Mouse (Mus musculus) heart, embryonic 10.5 days (tissue): ENCODE results near the gene Fam192a. TPM values are rescaled to one million over a fixed set of nuclear protein-coding genes. Genes with fewer than 3 reads are reported as not detected.
A peak's percentile ranks its signal among the peaks of the same experiment; 100 is the strongest.

Experiments
- DNase-seq: peaks from one replicate; pipeline ENCODE4 v3.0.0-alpha.2; 2017; ENCODE audit warnings: low spot score
- H3K27ac ChIP-seq: fragments of 300-500 bp; sonication (generic); 2 replicates; pipeline ENCODE4 v1.5.1; 2016; ENCODE audit warnings: mild to moderate bottlenecking
- H3K27me3 ChIP-seq: fragments of 300-500 bp; sonication (generic); 2 replicates; pipeline ENCODE4 v1.6.1; 2016; ENCODE audit warnings: mild to moderate bottlenecking; ENCODE audit not compliant: poor library complexity, insufficient read depth, severe bottlenecking
- H3K36me3 ChIP-seq: fragments of 300-500 bp; sonication (generic); 2 replicates; pipeline ENCODE4 v1.6.1; 2016; ENCODE audit warnings: mild to moderate bottlenecking, moderate library complexity
- H3K4me1 ChIP-seq: fragments of 300-500 bp; sonication (generic); 2 replicates; pipeline ENCODE4 v1.6.1; 2016; ENCODE audit warnings: mild to moderate bottlenecking
- H3K4me3 ChIP-seq: fragments of 300-500 bp; sonication (generic); 2 replicates; pipeline ENCODE4 v1.5.1; 2016; ENCODE audit warnings: mild to moderate bottlenecking, moderate library complexity
- H3K9me3 ChIP-seq: fragments of 300-500 bp; sonication (generic); 2 replicates; pipeline ENCODE4 v1.6.1; 2016; ENCODE audit warnings: mild to moderate bottlenecking, moderate library complexity
- WGBS: fragments of 180-500 bp; shearing (Covaris S2); methylation state at CpG from one replicate; pipeline ENCODE4 v1.1.7; 2016; 5-methylcytosine and 5-hydroxymethylcytosine counted together
- polyA plus RNA-seq: library from polyadenylated mRNA; unstranded; fragments of >200 nt; fragmentation: Nextera tagmentation; extraction: Ambion mirVana; gene quantifications from 2 replicates; pipeline ENCODE4 v1.2.1, GENCODE M21; 2016

Fam192a gene
- polyA plus RNA-seq, 1 experiment from 2014 or later: 53.7 TPM

DNA sequence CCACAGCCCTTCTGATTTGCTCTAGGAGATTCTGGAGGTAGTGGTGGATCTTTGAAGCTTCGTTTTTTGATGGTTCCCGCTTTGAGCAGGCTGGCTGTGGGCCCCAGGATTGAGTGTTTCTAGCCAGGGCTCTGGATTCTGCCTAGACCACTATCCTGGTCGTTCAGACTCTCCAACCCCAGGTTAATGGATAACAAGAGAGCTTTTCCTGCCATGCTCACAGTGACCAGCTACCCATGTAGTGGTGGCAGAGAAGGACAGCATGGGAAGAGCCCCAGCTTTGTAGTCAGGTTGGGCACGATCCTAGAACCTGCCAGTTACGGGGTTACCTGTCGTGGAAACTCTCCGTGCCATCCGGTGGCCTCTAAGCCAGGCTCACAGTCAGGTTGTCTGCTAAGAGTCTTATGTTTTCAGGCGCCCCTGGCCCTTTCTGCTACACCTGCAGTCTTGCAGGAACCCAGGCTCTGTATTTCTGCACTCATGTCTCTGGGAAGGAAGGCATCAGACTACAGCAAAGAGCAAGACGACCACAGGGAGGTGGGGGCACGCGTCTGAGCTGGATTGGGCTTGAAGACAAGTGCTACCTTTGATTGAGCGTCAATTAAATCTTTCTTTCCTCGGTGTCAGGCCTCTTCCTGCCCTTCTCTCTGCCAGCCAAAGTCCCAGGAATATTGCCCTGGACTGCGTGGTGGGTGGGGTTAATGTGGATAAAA is 35.2 kb downstream of the Fam192a start:
- WGBS: 67% methylated on average over 15 of the region's 15 CpGs
- no peak for DNase-seq
- Histone ChIP-seq H3K9me3 (no peaks in the 10 kb centered on the region), H3K36me3 (no peaks in the 10 kb centered on the region), H3K27me3 (peaks cover 12% of the 10 kb centered on the region; the same call in 1 of the 2 replicates), H3K27ac (no peak overlapping the region), H3K4me1 (0 out of 2 replicates have a peak, but pooled peaks cover 13% of the 10 kb centered on the region), H3K4me3 (no peak overlapping the region)

DNA sequence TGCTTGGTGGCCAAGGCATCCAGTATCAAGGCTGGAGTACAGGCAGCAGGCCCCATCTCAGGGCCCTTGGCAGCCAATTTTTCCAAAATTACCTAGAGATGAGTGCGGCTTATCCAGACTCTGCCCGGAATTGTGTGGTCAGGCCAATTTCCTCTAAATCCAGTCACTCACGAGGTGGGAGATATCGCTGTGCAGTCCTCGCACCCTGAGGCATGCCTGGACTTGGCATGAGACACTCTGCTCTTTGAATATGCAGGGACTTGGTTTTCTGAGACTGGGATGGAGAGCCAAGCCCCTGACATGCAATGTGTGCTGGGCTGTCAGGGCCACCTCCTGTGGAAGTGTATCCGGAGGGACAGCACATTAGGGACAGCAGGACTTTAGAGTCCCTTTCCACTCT is 35.8 kb downstream of the Fam192a start:
- Histone ChIP-seq H3K4me3 (no peak overlapping the region), H3K9me3 (no peaks in the 10 kb centered on the region), H3K4me1 (0 out of 2 replicates have a peak, but pooled peaks cover 13% of the 10 kb centered on the region), H3K36me3 (no peaks in the 10 kb centered on the region), H3K27ac (no peak overlapping the region), H3K27me3 (peaks cover 17% of the 10 kb centered on the region; the same call in 1 of the 2 replicates)
- WGBS: 80% methylated on average over 6 of the region's 6 CpGs
- DNase-seq: no peak

DNA sequence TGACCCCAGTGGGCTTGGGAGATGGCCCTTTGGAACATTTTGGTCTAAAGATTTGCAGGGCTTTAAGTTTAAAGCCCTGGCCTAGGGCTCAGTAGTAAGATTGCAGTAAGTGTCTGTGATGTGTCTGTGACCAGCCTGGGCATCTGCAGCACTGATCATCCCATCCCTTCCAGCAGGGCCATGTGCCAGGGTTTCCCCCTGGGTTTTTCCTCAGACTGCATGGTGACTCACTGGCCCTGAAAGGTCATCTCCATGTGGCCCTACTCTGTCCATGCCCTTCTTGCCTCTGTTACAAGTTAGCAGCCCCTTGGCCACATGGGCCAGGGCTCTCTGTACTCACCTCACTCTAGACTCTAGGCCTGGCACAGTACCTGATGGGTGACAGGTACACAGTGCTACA is 37.4 kb downstream of the Fam192a start:
- no peak for DNase-seq
- no peaks in the 10 kb centered on the region for H3K36me3 ChIP-seq
- H3K27me3 ChIP-seq: peaks cover 19% of the 10 kb centered on the region; the same call in 1 of the 2 replicates
- no peaks in the 10 kb centered on the region for H3K9me3 ChIP-seq
- H3K27ac ChIP-seq: no peak overlapping the region
- no peak overlapping the region for H3K4me3 ChIP-seq
- H3K4me1 ChIP-seq: 0 out of 2 replicates have a peak, but pooled peaks cover 13% of the 10 kb centered on the region

DNA sequence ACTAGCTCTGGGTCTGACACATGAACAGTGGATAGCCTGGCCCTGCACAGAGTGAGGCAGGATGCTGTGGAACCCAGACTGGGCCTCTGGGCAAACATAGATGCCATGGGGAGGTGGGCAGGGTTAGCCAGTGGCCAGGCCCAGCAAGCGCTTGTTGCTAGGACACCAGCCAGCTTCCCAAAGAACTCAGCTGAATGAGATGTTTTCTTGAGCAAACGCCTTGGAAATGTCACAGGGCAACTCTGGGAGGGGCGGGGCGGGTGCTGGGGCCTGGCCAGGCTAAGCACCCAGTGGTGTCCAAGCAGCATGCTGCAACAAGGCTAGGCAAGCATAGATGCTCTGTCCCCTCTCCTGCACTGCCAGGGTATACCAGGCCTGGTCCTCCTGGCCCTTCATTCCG is 40.5 kb downstream of the Fam192a start:
- no peak for DNase-seq
- 69% methylated on average over 5 of the region's 5 CpGs for WGBS
- 0 out of 2 replicates have a peak, but pooled peaks cover 13% of the 10 kb centered on the region for H3K4me1 ChIP-seq
- no peak overlapping the region for H3K27ac ChIP-seq
- no peaks in the 10 kb centered on the region for H3K36me3 ChIP-seq
- H3K4me3 ChIP-seq: no peak overlapping the region
- peaks cover 19% of the 10 kb centered on the region; the same call in 1 of the 2 replicates for H3K27me3 ChIP-seq
- no peaks in the 10 kb centered on the region for H3K9me3 ChIP-seq

- Histone ChIP-seq H3K36me3 (no peaks in the 10 kb centered on the region), H3K27ac (no peak overlapping the region), H3K27me3 (peaks cover 11% of the 10 kb centered on the region; the same call in 1 of the 2 replicates), H3K4me1 (peaks cover 12% of the 10 kb centered on the region; the same call in 1 of the 2 replicates), H3K4me3 (no peak overlapping the region), H3K9me3 (no peaks in the 10 kb centered on the region)
- no peak for DNase-seq
- 70% methylated on average over 3 of the region's 3 CpGs for WGBS
Observed at GRCm38 (mm10) chr8:94557281-94557680, 44.5 kb downstream of the Fam192a start.

DNA sequence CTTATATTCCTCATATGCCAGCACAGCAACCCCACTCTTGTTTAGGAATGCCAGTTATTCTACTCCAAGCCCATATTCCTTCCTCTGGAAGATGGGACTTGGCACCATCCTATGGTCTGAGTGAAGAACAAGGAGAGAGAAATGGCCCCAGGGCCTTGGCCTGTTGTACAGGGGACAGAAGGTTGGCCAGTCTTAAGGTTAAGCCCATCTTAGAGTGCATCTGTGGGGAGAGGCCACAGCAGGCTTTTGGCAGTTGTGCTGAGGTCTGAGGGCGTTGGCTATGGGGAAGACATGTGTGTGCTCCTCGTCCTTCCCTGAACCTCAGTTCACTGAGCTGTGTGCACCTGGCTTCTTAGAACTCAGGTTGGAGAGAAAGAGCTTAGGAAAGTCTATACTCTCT is 49.1 kb downstream of the Fam192a start:
- DNase-seq: no peak
- H3K27ac ChIP-seq: no peak overlapping the region
- H3K27me3 ChIP-seq: no peaks in the 10 kb centered on the region
- WGBS: 90% methylated on average over 2 of the region's 2 CpGs
- H3K36me3 ChIP-seq: no peaks in the 10 kb centered on the region
- H3K4me1 ChIP-seq: peaks cover 36% of the 10 kb centered on the region
- H3K4me3 ChIP-seq: no peak overlapping the region
- H3K9me3 ChIP-seq: no peaks in the 10 kb centered on the region

DNA sequence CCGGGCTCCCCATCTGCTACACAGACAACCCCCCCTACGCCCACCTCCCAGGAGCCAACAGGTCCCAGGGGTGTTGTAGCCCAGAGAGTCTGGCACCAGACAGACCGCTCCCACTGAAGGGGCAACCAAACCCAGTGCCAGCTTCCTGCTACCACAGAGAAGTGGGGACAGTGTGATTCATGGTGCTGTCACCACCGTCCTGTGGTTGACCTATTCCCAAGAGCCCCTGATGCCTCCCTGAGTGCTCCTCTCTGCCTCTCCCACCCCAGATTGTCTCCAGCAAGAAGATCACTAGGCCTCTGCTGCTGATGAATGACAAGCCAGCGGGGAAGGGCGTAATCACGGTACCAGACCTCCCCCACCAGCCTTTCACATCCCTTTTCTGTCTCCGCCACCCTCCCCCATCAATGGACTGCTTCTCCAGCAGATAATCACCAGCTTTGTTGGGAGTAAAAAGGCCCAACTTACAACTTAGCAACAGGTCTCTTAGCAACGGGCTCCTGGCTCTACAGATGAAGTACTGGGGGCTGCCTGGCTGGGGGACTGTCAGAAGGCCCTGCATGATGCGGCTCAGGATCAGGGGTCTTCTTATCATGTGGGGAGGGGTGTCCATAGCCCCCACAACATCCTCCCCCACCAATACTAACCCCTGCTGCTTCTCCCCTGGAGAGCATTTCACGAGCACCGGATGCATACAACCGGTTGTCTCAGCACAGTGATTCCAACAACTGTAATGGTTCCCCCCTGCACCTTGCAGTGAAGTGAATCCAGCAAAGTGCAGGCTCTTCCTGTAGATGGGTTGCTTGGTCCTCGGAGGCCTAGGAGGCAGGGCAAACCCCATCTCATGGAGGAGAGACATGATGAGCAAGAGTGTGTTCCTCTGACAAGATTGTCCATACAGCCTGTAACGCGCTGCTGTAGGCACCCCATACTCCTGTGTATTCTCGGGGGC is 50.0 kb downstream of the Fam192a start:
- Histone ChIP-seq H3K9me3 (no peaks in the 10 kb centered on the region), H3K36me3 (no peaks in the 10 kb centered on the region), H3K4me3 (no peak overlapping the region), H3K27ac (no peak overlapping the region; the same call in 1 of the 2 replicates), H3K27me3 (no peaks in the 10 kb centered on the region), H3K4me1 (peaks cover 38% of the 10 kb centered on the region)
- DNase-seq: no peak
- WGBS: 51% methylated on average over 17 of the region's 17 CpGs

DNA sequence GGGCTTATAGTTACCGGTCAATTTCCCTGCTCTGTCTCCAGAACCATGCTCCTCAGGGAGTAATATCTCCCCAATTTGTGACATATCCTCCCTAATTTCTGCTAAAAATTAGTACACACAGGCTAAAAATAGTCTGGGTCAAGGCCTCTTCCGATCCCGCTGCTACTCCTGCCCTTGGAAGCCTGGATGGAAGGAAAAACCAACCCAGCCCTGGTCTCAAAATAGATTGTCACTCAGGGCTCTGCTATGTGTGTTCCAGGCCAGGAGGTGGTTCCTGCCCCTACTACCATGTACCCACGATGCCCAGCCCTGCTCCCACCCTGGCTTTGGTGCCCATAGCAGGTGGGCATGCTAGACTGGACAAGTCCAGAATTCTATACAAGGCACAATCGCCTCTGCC is 51.8 kb downstream of the Fam192a start:
- Histone ChIP-seq H3K4me1 (peaks cover 41% of the 10 kb centered on the region), H3K27me3 (0 out of 2 replicates have a peak, but pooled peaks cover 4% of the 10 kb centered on the region), H3K36me3 (no peaks in the 10 kb centered on the region), H3K9me3 (no peaks in the 10 kb centered on the region), H3K4me3 (no peak overlapping the region), H3K27ac (peak overlapping the region; percentile 42)
- no peak for DNase-seq
- 45% methylated on average over 5 of the region's 5 CpGs for WGBS

DNA sequence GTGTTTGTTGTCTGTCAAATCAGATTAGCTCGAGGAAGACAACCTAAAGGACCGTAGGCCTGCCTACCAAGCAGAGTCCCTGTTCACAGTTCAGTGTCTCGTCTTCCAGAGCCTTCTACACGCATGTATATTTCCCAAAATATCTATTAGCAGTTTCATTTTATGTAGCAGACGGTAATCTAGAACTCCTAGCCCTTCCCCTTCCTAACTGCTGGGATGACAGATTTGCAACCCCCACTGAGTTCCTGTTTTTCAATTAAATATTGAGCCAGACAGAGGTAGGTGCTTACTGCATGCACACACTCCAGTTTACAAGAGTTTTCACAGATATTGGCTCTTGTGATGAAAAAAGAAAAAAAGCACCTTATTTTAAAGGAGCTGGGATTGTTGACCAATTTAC is 52.3 kb downstream of the Fam192a start:
- Histone ChIP-seq H3K9me3 (no peaks in the 10 kb centered on the region), H3K27ac (peak overlapping the region; percentile 42), H3K4me1 (peaks cover 41% of the 10 kb centered on the region), H3K36me3 (no peaks in the 10 kb centered on the region), H3K27me3 (0 out of 2 replicates have a peak, but pooled peaks cover 4% of the 10 kb centered on the region), H3K4me3 (no peak overlapping the region)
- DNase-seq: no peak
- WGBS: 51% methylated on average over 5 of the region's 5 CpGs

- WGBS: 74% methylated on average over 5 of the region's 5 CpGs
Observed at GRCm38 (mm10) chr8:94549041-94549440, 52.8 kb downstream of the Fam192a start.

DNA sequence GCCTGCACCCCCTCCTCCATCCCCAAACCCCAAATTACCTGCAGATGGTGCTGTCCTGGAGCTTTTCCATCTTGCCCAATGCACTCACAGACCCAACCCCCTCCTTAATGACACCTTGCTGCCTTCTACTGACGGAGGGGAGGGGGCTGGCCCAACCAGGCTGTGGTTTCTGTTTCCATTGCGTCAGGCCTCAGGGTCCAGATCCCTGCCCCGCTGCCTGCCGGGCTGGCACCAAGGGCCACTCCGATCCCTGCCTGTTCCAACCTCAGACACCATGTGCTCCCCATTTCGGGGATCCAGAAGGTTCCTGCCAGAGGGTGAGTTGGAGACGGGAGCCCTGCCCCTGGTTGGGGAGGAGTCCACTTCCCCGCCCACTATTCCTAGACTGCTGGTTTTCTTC is 57.8 kb downstream of the Fam192a start:
- Histone ChIP-seq H3K27me3 (peaks cover 7% of the 10 kb centered on the region; the same call in 1 of the 2 replicates), H3K9me3 (no peaks in the 10 kb centered on the region), H3K4me3 (no peak overlapping the region), H3K36me3 (no peaks in the 10 kb centered on the region), H3K4me1 (peaks cover 19% of the 10 kb centered on the region; the same call in 1 of the 2 replicates), H3K27ac (no peak overlapping the region)
- DNase-seq: no peak
- WGBS: 68% methylated on average over 8 of the region's 8 CpGs

More at GRCm38 (mm10) chr8:94549041-94549440, 52.8 kb downstream of the Fam192a start:
- no peak overlapping the region for H3K4me3 ChIP-seq
- no peaks in the 10 kb centered on the region for H3K9me3 ChIP-seq
- no peak for DNase-seq
- 0 out of 2 replicates have a peak, but pooled peaks cover 4% of the 10 kb centered on the region for H3K27me3 ChIP-seq
- peaks cover 42% of the 10 kb centered on the region for H3K4me1 ChIP-seq
- no peaks in the 10 kb centered on the region for H3K36me3 ChIP-seq
- no peak overlapping the region for H3K27ac ChIP-seq

GRCm38 (mm10) chr8:94540889-94541795 is 60.7 kb downstream of the Fam192a start:
- Histone ChIP-seq H3K9me3 (no peaks in the 10 kb centered on the region), H3K4me1 (peaks cover 14% of the 10 kb centered on the region; the same call in 1 of the 2 replicates), H3K27ac (no peak overlapping the region), H3K36me3 (no peaks in the 10 kb centered on the region), H3K27me3 (peaks cover 21% of the 10 kb centered on the region), H3K4me3 (no peak overlapping the region)
- 70% methylated on average over 18 of the region's 18 CpGs for WGBS
- no peak for DNase-seq
